In the genomic region with DNA sequence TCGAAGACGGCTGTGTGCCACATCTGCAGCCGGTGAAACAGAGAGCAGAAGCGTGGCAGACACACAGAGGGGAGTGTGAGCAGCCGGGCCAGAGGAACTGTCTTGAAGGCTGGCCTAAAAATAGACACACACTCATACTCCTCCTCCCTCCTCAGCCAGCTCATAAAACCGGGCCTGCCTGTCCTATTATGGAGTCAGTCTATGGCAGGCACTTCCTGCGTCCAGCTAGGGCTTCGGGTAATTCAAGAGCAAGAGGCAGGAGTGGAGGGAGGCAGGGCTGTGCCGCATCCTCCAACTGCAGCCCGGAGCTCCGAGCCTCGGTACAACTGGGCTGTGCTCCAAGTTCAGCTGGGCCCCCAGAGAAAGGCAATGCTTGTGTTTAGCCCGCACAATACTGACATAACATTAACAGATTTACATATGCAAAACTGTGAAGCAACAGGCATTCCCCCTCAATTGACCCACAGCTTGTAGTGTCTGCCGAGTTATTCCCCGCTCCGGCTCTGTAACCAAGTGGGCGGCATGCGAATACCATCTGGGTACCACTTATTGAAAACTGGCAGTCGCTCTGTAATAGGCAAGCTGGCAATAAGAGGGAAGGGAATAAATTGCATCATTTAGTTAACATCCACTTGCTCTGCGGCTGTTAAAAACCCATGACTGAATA, we compare ENCODE assay signal across 8 mouse cellular contexts. TPM values are rescaled to one million over a fixed set of nuclear protein-coding genes. Genes with fewer than 3 reads are reported as not detected.
A peak's percentile ranks its signal among the peaks of the same experiment; 100 is the strongest.
DNase-seq lines count a peak whose midpoint lies in the region; ATAC-seq and TF ChIP-seq lines count a peak whose summit lies in the region.

No protein-coding gene starts in this region.

- no peaks in the 10 kb centered on the region for H3K36me3 ChIP-seq in hindbrain, postnatal 0 days (ENCODE audit: insufficient read depth, low read length)

- peak; percentile 43 for DNase-seq in R1 (ENCODE audit: low read depth, low spot score)
- DNase-seq in cerebellum, postnatal 36 days: peak; percentile 21 to 23
- DNase-seq in gastrocnemius, adult 8-10 months (ENCODE audit: low spot score in 2 of 2): peak; percentile 73 to 79
- DNase-seq in hindbrain, postnatal 0 days (ENCODE audit: low spot score): peak; percentile 82
- peak; percentile 54 for DNase-seq in left cerebral cortex, adult 11 months (ENCODE audit: low spot score)
- DNase-seq in lung, postnatal 25 days (ENCODE audit: low spot score): peak; percentile 72
- DNase-seq in retina, embryonic 14.5 days (ENCODE audit: low spot score): peak; percentile 54
- DNase-seq in urinary bladder, adult 2 months (ENCODE audit: low spot score): peak; percentile 42

- whole genome bisulfite sequencing in hindbrain, postnatal 0 days: 10% methylated on average over 20 of the region's 20 CpGs

- peak overlapping the region; percentile 46 for H3K4me2 ChIP-seq in hindbrain, postnatal 0 days (ENCODE audit: low read depth, low read length)

- peaks cover 19% of the 10 kb centered on the region; the same call in 1 of the 2 replicates for H3K4me1 ChIP-seq in hindbrain, postnatal 0 days (ENCODE audit: insufficient read depth, low read length)

- TF ChIP-seq CTCF in hindbrain, postnatal 0 days (IDR thresholded peaks at IDR 0.05; ENCODE audit: low read depth): no peak

- 0 out of 2 replicates have a peak overlapping the region, but pooled peaks have one; percentile 1 for H3K4me3 ChIP-seq in hindbrain, postnatal 0 days (ENCODE audit: low read length)

- H3K9ac ChIP-seq in hindbrain, postnatal 0 days (replicated peaks; ENCODE audit: low read length): peak overlapping the region; percentile 21

- no peaks in the 10 kb centered on the region for H3K27me3 ChIP-seq in hindbrain, postnatal 0 days (ENCODE audit: insufficient read depth, low read length)

- ATAC-seq in hindbrain, postnatal 0 days: peak; percentile 90

- H3K9me3 ChIP-seq in hindbrain, postnatal 0 days (ENCODE audit: low read length): no peaks in the 10 kb centered on the region

- peak overlapping the region; percentile 72 for H3K27ac ChIP-seq in hindbrain, postnatal 0 days

RNA-seq across cellular contexts. Expression of gene Foxp1, which starts 37.2 kb away (rescaled TPM):
- 10 to 100 TPM; 10.0 to 15.5 (median 13.9) TPM for total RNA-seq in gastrocnemius, adult 8-10 months (2022)
- 53.6 and 55.2 TPM in 2 replicates for total RNA-seq in hindbrain, postnatal 0 days (2014; rRNA removed)
- 50.9 and 54.8 TPM in 2 replicates for polyA plus RNA-seq in hindbrain, postnatal 0 days (2015; fragmentation: Nextera tagmentation; extraction: Ambion mirVana)
- polyA plus RNA-seq in urinary bladder, adult 2 months (2012; rRNA removed): 46.5 and 67.6 TPM in 2 replicates

Comparison
In these comparisons a context has a peak if more than half of its experiments do, and no peak if none do; other contexts are left out.
1. Peak in every context shown above with its lines: DNase-seq, ATAC-seq, H3K4me3 ChIP-seq and H3K27ac ChIP-seq.
2. DNase-seq: peak in every context shown above with its lines; median percentile 82 in hindbrain, postnatal 0 days; 76 in gastrocnemius, adult 8-10 months; 72 in lung, postnatal 25 days; 54 in left cerebral cortex, adult 11 months; 54 in retina, embryonic 14.5 days; 43 in R1; 42 in urinary bladder, adult 2 months; 22 in cerebellum, postnatal 36 days.